Mouse (Mus musculus) hindbrain, postnatal 0 days (tissue): ENCODE data around the gene Maea. TPM values are rescaled to one million over a fixed set of nuclear protein-coding genes. Genes with fewer than 3 reads are reported as not detected.

Source experiments
- ATAC-seq: fragments of 200-750 bp; cut with Nextera tagmentation; 2 replicates; pipeline ENCODE4 v1.8.0; 2017; ENCODE audit warnings: mild to moderate bottlenecking, moderate TSS enrichment, moderate library complexity
- DNase-seq: peaks from one replicate; pipeline ENCODE4 v3.0.0-alpha.2; 2015; ENCODE audit warnings: low spot score
- H3K27ac ChIP-seq: fragments of 300-500 bp; sonication (generic); 2 replicates; pipeline ENCODE4 v1.5.1; 2014; ENCODE audit warnings: mild to moderate bottlenecking
- H3K27me3 ChIP-seq: fragments of 300-500 bp; sonication (generic); 2 replicates; pipeline ENCODE4 v1.6.1; 2014; ENCODE audit warnings: low read length, mixed read lengths; ENCODE audit not compliant: insufficient read depth
- H3K36me3 ChIP-seq: fragments of 300-500 bp; sonication (generic); 2 replicates; pipeline ENCODE4 v1.6.1; 2014; ENCODE audit warnings: low read length, mixed read lengths; ENCODE audit not compliant: insufficient read depth
- H3K4me1 ChIP-seq: fragments of 300-500 bp; sonication (generic); 2 replicates; pipeline ENCODE4 v1.6.1; 2014; ENCODE audit warnings: antibody characterized with exemption, low read length, mixed read lengths; ENCODE audit not compliant: insufficient read depth
- H3K4me2 ChIP-seq: fragments of 300-500 bp; sonication (generic); 2 replicates; pipeline ENCODE4 v1.6.1; 2014; ENCODE audit warnings: low read depth, mild to moderate bottlenecking, low read length, moderate library complexity, mixed read lengths
- H3K4me3 ChIP-seq: fragments of 300-500 bp; sonication (generic); 2 replicates; pipeline ENCODE4 v1.5.1; 2014; ENCODE audit warnings: low read length
- H3K9ac ChIP-seq: fragments of 300-500 bp; sonication (generic); replicated peaks from 2 replicates; pipeline ENCODE4 v1.6.1; 2014; ENCODE audit warnings: mild to moderate bottlenecking, low read length, moderate library complexity, mixed read lengths
- H3K9me3 ChIP-seq: fragments of 300-500 bp; sonication (generic); 2 replicates; pipeline ENCODE4 v1.6.1; 2016; ENCODE audit warnings: low read length, mixed read lengths
- CTCF ChIP-seq: IDR thresholded peaks from 2 replicates; pipeline ENCODE4 v1.5.1; 2016; ENCODE audit warnings: antibody characterized with exemption, control low read depth, low read depth
- WGBS: fragments of 180-500 bp; shearing (Covaris S2); extraction: QIAGEN DNeasy Blood & Tissue Kit; methylation state at CpG from one replicate; pipeline ENCODE4 v1.1.7; 2014; 5-methylcytosine and 5-hydroxymethylcytosine counted together
- polyA plus RNA-seq: library from polyadenylated mRNA; unstranded; fragments of >200 nt; fragmentation: Nextera tagmentation; extraction: Ambion mirVana; gene quantifications from 2 replicates; pipeline ENCODE4 v1.2.1, GENCODE M21; 2015
- total RNA-seq: library from RNA; depleted of rRNA; stranded (reverse); fragments of >200 nt; gene quantifications from 2 replicates; pipeline ENCODE4 v1.2.3, GENCODE M21; 2014; rRNA removed

The Maea gene
- 130 and 131 TPM in 2 replicates for total RNA-seq
- polyA plus RNA-seq: 119 and 127 TPM in 2 replicates

DNA sequence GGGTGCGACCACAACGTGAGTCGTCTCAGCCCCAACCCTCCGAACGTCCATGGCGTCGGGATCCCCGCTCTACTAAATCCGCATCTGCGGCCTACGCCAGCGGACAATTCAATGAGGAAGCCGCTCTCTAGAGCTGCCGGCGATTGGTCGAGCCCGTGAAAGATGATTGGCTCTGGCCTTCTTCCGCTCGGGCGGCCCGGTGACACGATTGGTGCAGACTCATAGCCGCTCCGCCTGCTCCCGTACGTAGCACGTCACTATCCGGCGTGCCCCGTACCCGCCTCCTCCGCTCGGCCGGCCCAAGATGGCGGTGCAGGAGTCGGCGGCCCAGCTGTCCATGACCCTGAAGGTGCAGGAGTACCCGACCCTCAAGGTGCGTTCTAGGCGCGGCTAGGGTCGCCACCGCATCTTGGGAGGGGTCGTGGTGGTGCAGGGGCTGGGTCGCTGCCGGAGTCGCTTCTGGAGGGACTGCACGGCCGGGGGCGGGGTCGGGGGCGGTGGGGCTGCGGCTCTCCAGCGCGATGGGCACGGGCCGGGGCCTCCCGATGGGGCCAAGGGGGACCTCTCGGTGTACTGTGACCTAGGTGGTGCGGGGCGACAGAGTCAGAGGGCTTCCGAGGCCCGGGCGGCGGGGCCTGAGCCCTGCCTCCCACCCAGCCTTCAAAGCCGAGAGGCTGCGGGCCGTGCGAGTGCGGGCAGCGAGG is at the start of gene Maea:
Maea (plus strand) TSS at position 237 of the 704 bp plus-strand sequence.
- H3K9ac ChIP-seq: peak within 1 kb of the TSS; percentile 97
- no peaks in the 10 kb centered on the region for H3K27me3 ChIP-seq
- peak; percentile 98 for DNase-seq
- H3K4me2 ChIP-seq: peak within 1 kb of the TSS; percentile 75
- peak within 1 kb of the TSS; percentile 100 for H3K4me3 ChIP-seq
- H3K9me3 ChIP-seq: no peaks in the 10 kb centered on the region
- peaks cover 11% of the 10 kb centered on the region for H3K4me1 ChIP-seq
- WGBS: under 1% methylated on average over 71 of the region's 71 CpGs
- peak within 1 kb of the TSS; percentile 87 for H3K27ac ChIP-seq
- TF ChIP-seq CTCF: no peak
- peak; percentile 100 for ATAC-seq
- no peaks in the 10 kb centered on the region for H3K36me3 ChIP-seq

DNA sequence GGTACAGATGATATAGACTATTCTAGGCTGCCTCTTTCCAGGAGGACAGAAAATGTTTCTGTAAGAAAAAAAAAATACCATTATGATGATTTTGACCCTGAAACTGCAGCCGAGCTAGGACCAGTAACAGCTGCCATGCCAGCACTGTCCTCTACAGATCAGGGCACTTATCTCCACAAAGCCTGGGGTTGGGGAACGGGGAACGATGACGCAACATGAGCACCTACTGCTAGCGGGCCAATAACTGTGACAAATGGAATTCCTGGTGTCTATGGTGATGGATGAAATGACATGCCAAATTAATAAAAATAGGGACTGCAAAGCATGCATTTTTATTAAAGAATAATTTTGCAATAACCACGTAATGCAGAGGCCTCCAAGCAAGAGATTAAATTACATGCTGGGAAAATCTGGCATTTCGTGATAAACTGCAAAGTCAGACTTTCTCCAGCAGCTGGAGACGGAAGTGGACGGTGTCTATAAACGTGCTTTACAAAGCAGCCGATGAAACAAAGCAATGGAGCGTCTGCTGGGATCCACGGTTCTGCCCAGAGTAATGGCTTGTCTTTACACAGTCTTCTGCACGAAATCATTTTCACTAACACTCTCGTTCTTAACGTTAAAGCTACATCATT is 41.4 kb upstream of the Maea start:
- Histone ChIP-seq H3K4me1 (no peaks in the 10 kb centered on the region), H3K36me3 (no peaks in the 10 kb centered on the region), H3K27me3 (no peaks in the 10 kb centered on the region), H3K9ac (no peak overlapping the region), H3K9me3 (no peaks in the 10 kb centered on the region), H3K4me3 (no peak overlapping the region), H3K4me2 (no peak overlapping the region), H3K27ac (no peak overlapping the region)
- DNase-seq (peak; percentile 46), ATAC-seq (no peak)
- WGBS: 24% methylated on average over 16 of the region's 16 CpGs
- no peak for TF ChIP-seq CTCF

DNA sequence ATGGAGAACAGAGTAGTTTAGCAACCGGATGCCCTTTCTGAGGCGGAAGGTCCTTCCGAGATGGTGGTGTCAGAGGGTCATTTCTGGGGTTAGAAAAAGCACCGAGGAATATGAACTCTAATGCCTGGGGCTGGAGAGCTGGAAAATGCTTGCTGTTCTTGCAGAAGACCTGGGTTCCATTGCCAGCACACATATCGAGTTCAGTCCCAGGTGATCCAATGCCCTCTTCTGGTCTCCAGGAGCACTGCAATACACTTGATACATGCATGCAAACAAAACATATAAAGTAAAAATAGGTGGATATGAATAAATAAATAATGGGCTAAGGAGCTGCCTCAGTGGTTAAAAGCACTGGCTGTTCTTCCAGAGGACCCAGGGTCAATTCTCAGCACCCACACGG is 38.1 kb upstream of the Maea start:
- ATAC-seq: no peak
- Histone ChIP-seq H3K9ac (no peak overlapping the region), H3K9me3 (no peaks in the 10 kb centered on the region), H3K27ac (no peak overlapping the region), H3K4me3 (no peak overlapping the region), H3K4me1 (no peaks in the 10 kb centered on the region), H3K27me3 (no peaks in the 10 kb centered on the region), H3K4me2 (no peak overlapping the region), H3K36me3 (no peaks in the 10 kb centered on the region)
- DNase-seq: peak; percentile 3
- WGBS: 71% methylated on average over 6 of the region's 6 CpGs
- TF ChIP-seq CTCF: peak; percentile 39

DNA sequence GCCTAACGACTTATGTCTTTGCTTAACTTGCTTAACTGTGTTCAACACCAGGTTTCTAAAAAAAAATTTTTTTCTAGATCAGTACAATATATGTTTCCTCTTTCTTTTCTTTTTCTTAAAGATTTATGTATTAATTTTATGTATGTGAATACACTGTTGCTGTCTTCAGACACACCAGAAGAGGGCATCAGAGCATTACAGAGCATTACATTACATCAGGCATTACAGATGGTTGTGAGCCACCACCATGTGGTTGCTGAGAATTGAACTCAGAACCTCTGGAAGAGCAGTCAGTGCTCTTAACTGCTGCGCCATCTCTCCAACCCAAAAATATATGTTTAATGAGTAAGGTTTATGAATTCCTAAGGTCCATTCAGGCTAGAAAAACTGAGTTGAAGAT is 33.5 kb upstream of the Maea start:
- no peaks in the 10 kb centered on the region for H3K4me1 ChIP-seq
- no peaks in the 10 kb centered on the region for H3K27me3 ChIP-seq
- H3K9ac ChIP-seq: no peak overlapping the region
- no peak for DNase-seq
- no peaks in the 10 kb centered on the region for H3K36me3 ChIP-seq
- WGBS: 91% methylated on average over 2 of the region's 2 CpGs
- H3K27ac ChIP-seq: no peak overlapping the region
- TF ChIP-seq CTCF: no peak
- ATAC-seq: no peak
- H3K9me3 ChIP-seq: no peaks in the 10 kb centered on the region
- H3K4me3 ChIP-seq: no peak overlapping the region
- no peak overlapping the region for H3K4me2 ChIP-seq

DNA sequence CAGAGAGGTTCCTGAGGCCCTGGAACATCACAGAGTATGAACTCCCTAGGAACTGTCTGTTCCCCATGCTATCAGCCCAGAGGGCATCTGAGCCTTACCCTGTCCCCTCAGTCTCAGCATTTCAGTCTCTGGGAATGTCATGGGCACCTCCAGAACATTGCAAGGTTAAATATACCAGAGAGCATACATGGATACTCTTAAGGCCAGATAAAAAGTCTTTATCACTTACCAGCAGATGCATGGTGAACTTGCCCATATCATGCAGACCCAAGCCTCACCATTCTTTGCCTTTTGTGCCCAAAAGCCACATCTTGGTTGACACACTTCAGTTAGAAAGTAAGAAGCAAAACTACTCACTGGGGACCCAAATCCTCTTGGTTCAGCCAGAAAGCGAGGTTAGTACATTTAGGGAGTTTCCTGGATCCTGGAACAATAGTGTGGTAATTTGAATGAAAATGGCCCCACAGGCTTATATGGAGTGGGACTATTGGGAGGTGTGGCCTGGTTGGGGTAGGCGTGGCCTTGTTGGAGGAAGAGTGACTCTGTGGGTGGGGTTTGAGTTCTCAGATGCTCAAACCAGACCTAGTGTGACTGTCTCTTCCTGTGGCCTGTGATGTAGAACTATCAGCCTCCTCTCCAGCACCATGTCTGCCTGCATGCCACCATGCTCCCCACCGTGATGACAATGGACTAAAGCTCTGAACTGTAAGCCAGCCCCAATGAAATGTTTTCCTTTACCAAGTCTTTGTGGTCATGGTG is 24.4 kb upstream of the Maea start:
- TF ChIP-seq CTCF: no peak
- no peak overlapping the region for H3K4me2 ChIP-seq
- ATAC-seq: no peak
- H3K36me3 ChIP-seq: no peaks in the 10 kb centered on the region
- no peaks in the 10 kb centered on the region for H3K9me3 ChIP-seq
- DNase-seq: no peak
- H3K27me3 ChIP-seq: no peaks in the 10 kb centered on the region
- no peaks in the 10 kb centered on the region for H3K4me1 ChIP-seq
- no peak overlapping the region for H3K4me3 ChIP-seq
- no peak overlapping the region for H3K27ac ChIP-seq
- WGBS: 49% methylated on average over 3 of the region's 3 CpGs
- H3K9ac ChIP-seq: no peak overlapping the region

DNA sequence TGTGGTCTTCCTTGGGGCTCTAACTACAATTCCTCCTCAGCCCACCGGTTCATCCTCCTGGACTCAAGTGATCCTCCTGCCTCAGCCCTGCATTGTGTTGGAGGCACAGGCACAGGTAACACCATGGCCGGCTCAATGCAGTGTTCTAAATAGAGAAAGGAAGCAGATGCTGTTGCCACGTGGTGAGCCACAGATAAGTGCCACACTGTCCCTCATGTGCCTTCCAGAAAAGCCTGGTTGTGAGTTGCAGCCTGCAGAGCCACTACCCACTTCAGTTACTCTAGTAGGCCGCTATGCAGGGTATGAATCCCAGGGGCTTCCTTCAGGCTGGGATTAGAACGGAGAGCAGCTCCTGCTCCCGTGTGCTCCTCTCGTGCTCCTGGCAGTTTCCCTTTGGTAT is 23.1 kb upstream of the Maea start:
- no peak for TF ChIP-seq CTCF
- Histone ChIP-seq H3K9me3 (no peaks in the 10 kb centered on the region), H3K36me3 (no peaks in the 10 kb centered on the region), H3K4me3 (no peak overlapping the region), H3K4me2 (no peak overlapping the region), H3K27ac (no peak overlapping the region), H3K9ac (no peak overlapping the region), H3K27me3 (no peaks in the 10 kb centered on the region), H3K4me1 (no peaks in the 10 kb centered on the region)
- ATAC-seq (no peak), DNase-seq (no peak)
- WGBS: 86% methylated on average over 7 of the region's 7 CpGs
